Mouse (Mus musculus): ENCODE results near the gene Gm17604. TPM values are rescaled to one million over a fixed set of nuclear protein-coding genes. Genes with fewer than 3 reads are reported as not detected.
A peak's percentile ranks its signal among the peaks of the same experiment; 100 is the strongest.

Gene Gm17604
- not detected for total RNA-seq (2021)

GRCm38 (mm10) chrX:165004779-165005324 is at the start of gene Gm17604:
Gm17604 (minus strand) TSS chrX:165004829.
- no peak for DNase-seq
- intact Hi-C loops (cut with DNase I): no loop called here

GRCm38 (mm10) chrX:165049929-165050328 is 45.3 kb upstream of the Gm17604 start:
- intact Hi-C loops (cut with DNase I): no loop called here
- DNase-seq: no peak

- DNase-seq: no peak
- intact Hi-C loops (cut with DNase I): no loop called here
Observed at GRCm38 (mm10) chrX:165003141-165003540, 1.5 kb downstream of the Gm17604 start.

- peak; percentile 87 for DNase-seq
- intact Hi-C loops (cut with DNase I): no loop called here
Observed at GRCm38 (mm10) chrX:164980193-164980775, 24.3 kb downstream of the Gm17604 start, which contains the start of the genes Mospd2 and Fancb. Mospd2 (minus strand) TSS chrX:164980375. Fancb (plus strand) TSS chrX:164980592.

GRCm38 (mm10) chrX:164978866-164979265 is 25.8 kb downstream of the Gm17604 start:
- intact Hi-C loops (cut with DNase I): no loop called here
- no peak for DNase-seq

- intact Hi-C loops (cut with DNase I): no loop called here
- DNase-seq: no peak
Observed at GRCm38 (mm10) chrX:164971206-164971605, 33.4 kb downstream of the Gm17604 start.

- no peak for DNase-seq
- intact Hi-C loops (cut with DNase I): loop anchor here (10.0 kb wide), 1 partner anchor 59 kb away; no protein-coding TSS in a partner anchor
Observed at GRCm38 (mm10) chrX:164965750-164966448, 38.7 kb downstream of the Gm17604 start.

Other genes starting within 250 kb of the Gm17604 start
- gene Mospd2, start 24.5 kb downstream of the Gm17604 start, total RNA-seq (2021): 10 to 100 TPM; 25.7 to 26.6 TPM
- gene Fancb, start 24.2 kb downstream of the Gm17604 start, total RNA-seq (2021): 1 to 10 TPM; 2.6 to 3.2 TPM